Mouse (Mus musculus) intestine, postnatal 0 days (tissue): ENCODE measurements at regions not wholly inside any gene's neighbourhood (a gene's known extent, or its start where the extent isn't known, plus 50 kb on each side); places are given as distances from the start of the nearest gene placed in this dataset.

Experiments
- ATAC-seq: fragments of 200-750 bp; cut with Nextera tagmentation; 2 replicates; pipeline ENCODE4 v1.8.0; 2017; ENCODE audit warnings: mild to moderate bottlenecking, moderate TSS enrichment, moderate library complexity
- H3K27ac ChIP-seq: fragments of 300-500 bp; sonication (generic); 2 replicates; pipeline ENCODE4 v1.5.1; 2014; ENCODE audit warnings: mild to moderate bottlenecking, low read depth, low read length, moderate library complexity
- H3K27me3 ChIP-seq: fragments of 300-500 bp; sonication (generic); replicated peaks from 2 replicates; pipeline ENCODE4 v1.6.1; 2014; ENCODE audit warnings: low read length, mixed read lengths; ENCODE audit not compliant: control insufficient read depth, insufficient read depth
- H3K36me3 ChIP-seq: fragments of 300-500 bp; sonication (generic); 2 replicates; pipeline ENCODE4 v1.6.1; 2014; ENCODE audit warnings: mild to moderate bottlenecking, moderate library complexity; ENCODE audit not compliant: control insufficient read depth, insufficient read depth
- H3K4me1 ChIP-seq: fragments of 300-500 bp; sonication (generic); replicated peaks from 2 replicates; pipeline ENCODE4 v1.6.1; 2014; ENCODE audit warnings: antibody characterized with exemption, low read length, mixed read lengths; ENCODE audit not compliant: control insufficient read depth, insufficient read depth
- H3K4me2 ChIP-seq: fragments of 300-500 bp; sonication (generic); replicated peaks from 2 replicates; pipeline ENCODE4 v1.6.1; 2014; ENCODE audit warnings: low read depth, mild to moderate bottlenecking, moderate library complexity
- H3K4me3 ChIP-seq: fragments of 300-500 bp; sonication (generic); 2 replicates; pipeline ENCODE4 v1.5.1; 2014; ENCODE audit warnings: low read depth, low read length
- H3K9ac ChIP-seq: fragments of 300-500 bp; sonication (generic); 2 replicates; pipeline ENCODE4 v1.6.1; 2014; ENCODE audit warnings: mild to moderate bottlenecking, low read depth, low read length
- H3K9me3 ChIP-seq: fragments of 300-500 bp; sonication (generic); 2 replicates; pipeline ENCODE4 v1.6.1; 2016; ENCODE audit warnings: mixed run types; ENCODE audit not compliant: control insufficient read depth
- CTCF ChIP-seq: sonication (generic); IDR thresholded peaks from 2 replicates; pipeline ENCODE4 v1.5.1; 2016; ENCODE audit warnings: low read depth, mild to moderate bottlenecking, control low read depth, antibody characterized with exemption, moderate library complexity
- WGBS: fragments of 180-500 bp; shearing (Covaris S2); extraction: QIAGEN DNeasy Blood & Tissue Kit; methylation state at CpG from one replicate; pipeline ENCODE4 v1.1.7; 2014; 5-methylcytosine and 5-hydroxymethylcytosine counted together

DNA sequence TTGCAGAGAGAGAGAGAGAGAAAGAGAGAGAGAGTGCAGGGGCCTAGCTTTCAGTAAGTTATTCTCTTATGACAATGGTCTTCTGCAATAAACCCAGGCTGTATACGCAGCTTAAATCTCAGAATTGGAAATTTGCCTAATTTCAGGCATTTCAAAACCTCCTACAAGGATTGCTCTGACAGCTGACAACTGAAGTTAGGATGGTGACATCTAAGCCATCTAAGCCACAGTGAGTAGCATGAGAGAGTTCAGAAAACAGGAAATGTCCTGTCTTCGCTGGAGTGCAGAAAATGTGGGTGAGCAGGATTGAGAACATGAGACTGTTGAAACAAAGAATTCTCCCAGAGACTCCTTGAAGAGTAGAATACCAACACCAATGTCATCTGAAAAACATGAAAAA is 56.8 kb downstream of the Fam110c start:
- H3K27ac ChIP-seq, result no peak overlapping the region
- no peak overlapping the region for H3K9ac ChIP-seq
- H3K36me3 ChIP-seq, result no peaks in the 10 kb centered on the region
- no peak for ATAC-seq
- H3K4me1 ChIP-seq, result no peaks in the 10 kb centered on the region
- TF ChIP-seq CTCF, result no peak
- H3K27me3 ChIP-seq, result no peaks in the 10 kb centered on the region
- 76% methylated on average over 2 of the region's 2 CpGs for WGBS
- H3K4me3 ChIP-seq, result no peak overlapping the region
- no peaks in the 10 kb centered on the region for H3K9me3 ChIP-seq
- no peak overlapping the region for H3K4me2 ChIP-seq

DNA sequence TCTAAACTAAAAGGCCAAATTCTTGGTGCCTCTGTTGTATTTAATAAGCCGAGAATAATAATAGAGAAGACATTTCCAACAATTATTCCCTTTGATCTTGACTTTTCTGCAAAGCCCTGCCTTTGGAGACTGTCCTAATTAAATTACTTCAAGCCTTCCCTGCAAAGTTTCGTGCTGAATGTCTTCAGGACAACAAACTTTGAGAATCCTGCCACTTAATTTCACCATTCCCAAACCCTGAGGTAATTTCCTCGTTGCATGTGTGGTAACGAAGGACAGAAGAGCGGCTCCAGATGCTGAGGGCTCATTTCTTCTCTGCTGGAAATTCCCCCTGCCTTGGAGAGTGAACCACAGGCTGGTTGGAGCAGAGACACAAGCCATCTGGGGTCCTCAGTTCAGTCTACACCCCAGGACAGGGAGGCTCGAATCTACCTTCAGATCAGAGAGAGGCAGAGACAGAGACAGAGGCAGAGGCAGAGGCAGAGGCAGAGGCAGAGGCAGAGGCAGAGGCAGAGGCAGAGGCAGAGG is 60.9 kb downstream of the Fam110c start:
- Histone ChIP-seq H3K27me3 (no peaks in the 10 kb centered on the region), H3K4me1 (no peaks in the 10 kb centered on the region), H3K36me3 (no peaks in the 10 kb centered on the region), H3K27ac (no peak overlapping the region), H3K9ac (no peak overlapping the region), H3K9me3 (no peaks in the 10 kb centered on the region), H3K4me2 (no peak overlapping the region), H3K4me3 (no peak overlapping the region)
- ATAC-seq, result no peak
- TF ChIP-seq CTCF, result no peak
- WGBS, result 61% methylated on average over 6 of the region's 6 CpGs

DNA sequence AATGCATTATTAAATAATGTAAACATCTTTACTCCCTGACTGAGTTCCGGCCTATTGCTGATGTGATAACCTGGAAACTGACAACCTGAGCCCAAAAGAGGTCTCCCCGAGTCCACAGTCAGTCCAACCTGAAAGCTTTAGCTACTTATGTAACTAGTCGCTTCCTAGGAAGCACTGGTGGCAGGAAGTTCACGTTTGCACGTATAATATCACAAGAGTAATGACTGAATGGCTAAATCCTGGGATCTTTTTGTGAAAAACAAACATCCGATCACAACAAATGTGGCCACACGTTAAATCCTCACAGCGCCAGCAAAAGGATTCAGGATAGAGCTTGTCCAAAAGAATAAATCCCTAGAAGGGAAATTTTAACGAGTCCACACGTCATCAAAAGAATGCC is 62.7 kb downstream of the Fam110c start:
- no peak for ATAC-seq

DNA sequence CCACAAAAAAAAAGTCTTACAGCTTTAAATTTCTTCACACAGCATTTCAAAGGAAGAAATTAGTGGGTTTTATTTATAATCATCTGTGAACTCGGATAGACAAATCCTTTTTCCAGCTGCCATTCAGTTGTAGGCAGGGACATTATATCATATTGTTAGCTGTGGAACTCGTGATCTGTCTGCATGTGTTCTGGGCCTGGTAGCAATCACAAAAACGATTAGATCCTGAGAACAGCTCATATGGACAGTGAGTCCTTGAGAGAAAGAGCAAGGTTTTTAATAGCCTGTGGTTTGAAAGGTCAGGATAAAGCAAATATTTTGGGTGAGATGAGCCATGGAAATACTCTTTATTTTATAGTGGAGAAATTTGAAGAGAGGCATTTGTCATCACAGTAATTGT is 63.2 kb downstream of the Fam110c start:
- Histone ChIP-seq H3K9me3 (no peaks in the 10 kb centered on the region), H3K9ac (no peak overlapping the region), H3K4me3 (no peak overlapping the region), H3K4me2 (no peak overlapping the region), H3K27me3 (no peaks in the 10 kb centered on the region), H3K36me3 (no peaks in the 10 kb centered on the region), H3K27ac (no peak overlapping the region), H3K4me1 (no peaks in the 10 kb centered on the region)
- 46% methylated on average over 3 of the region's 3 CpGs for WGBS
- no peak for ATAC-seq
- TF ChIP-seq CTCF, result no peak

More for the DNA sequence above, 62.7 kb downstream of the Fam110c start:
- Histone ChIP-seq H3K4me2 (no peak overlapping the region), H3K27ac (no peak overlapping the region), H3K4me3 (no peak overlapping the region), H3K36me3 (no peaks in the 10 kb centered on the region), H3K27me3 (no peaks in the 10 kb centered on the region), H3K9ac (no peak overlapping the region), H3K4me1 (no peaks in the 10 kb centered on the region), H3K9me3 (no peaks in the 10 kb centered on the region)
- TF ChIP-seq CTCF, result no peak
- 71% methylated on average over 10 of the region's 10 CpGs for WGBS

DNA sequence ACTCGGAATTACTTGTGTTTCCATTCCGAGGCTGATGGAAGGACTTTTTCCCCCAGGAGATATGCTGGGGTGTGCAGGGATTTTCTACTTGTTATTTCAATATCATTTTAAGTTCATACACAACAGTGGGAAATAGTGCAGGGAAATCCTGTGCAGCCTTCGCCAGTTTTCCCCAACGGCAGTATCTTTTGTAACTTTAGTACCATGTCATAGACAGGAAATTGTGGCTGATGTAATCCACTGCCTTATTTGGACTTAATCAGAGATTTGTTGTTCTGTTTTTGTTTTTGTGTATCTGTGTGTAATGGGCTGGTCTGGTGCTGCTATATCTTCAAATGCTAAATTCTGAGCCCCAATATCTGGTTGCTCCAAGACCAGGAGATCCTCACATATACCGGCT is 63.8 kb downstream of the Fam110c start:
- Histone ChIP-seq H3K27ac (no peak overlapping the region), H3K9ac (no peak overlapping the region), H3K4me3 (no peak overlapping the region), H3K4me2 (no peak overlapping the region), H3K9me3 (no peaks in the 10 kb centered on the region), H3K27me3 (no peaks in the 10 kb centered on the region), H3K36me3 (no peaks in the 10 kb centered on the region), H3K4me1 (no peaks in the 10 kb centered on the region)
- WGBS, result 65% methylated on average over 5 of the region's 5 CpGs
- TF ChIP-seq CTCF, result no peak
- no peak for ATAC-seq

DNA sequence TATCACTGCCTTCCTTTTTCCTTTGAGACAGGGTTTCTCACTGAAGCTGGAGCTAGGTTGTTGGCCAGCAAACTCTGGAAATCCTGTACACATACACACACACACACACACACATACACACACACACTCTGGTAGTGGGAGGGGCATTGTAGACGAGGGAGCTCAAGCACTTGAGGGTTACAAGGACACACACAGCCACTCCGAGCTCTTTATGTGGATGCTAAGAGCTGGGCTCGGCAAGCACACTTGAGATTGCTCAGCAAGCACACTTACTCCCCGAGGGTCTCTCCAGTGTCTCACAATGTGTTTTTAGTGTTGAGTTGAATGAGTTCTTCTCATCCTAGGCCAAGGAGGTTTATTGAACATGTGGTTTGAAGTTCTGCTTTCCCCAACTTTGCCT is 66.2 kb downstream of the Fam110c start:
- Histone ChIP-seq H3K9me3 (no peaks in the 10 kb centered on the region), H3K4me3 (no peak overlapping the region), H3K36me3 (no peaks in the 10 kb centered on the region), H3K4me2 (no peak overlapping the region), H3K27me3 (no peaks in the 10 kb centered on the region), H3K9ac (no peak overlapping the region), H3K4me1 (no peaks in the 10 kb centered on the region), H3K27ac (no peak overlapping the region)
- TF ChIP-seq CTCF, result no peak
- ATAC-seq, result no peak
- 54% methylated on average over 4 of the region's 4 CpGs for WGBS

DNA sequence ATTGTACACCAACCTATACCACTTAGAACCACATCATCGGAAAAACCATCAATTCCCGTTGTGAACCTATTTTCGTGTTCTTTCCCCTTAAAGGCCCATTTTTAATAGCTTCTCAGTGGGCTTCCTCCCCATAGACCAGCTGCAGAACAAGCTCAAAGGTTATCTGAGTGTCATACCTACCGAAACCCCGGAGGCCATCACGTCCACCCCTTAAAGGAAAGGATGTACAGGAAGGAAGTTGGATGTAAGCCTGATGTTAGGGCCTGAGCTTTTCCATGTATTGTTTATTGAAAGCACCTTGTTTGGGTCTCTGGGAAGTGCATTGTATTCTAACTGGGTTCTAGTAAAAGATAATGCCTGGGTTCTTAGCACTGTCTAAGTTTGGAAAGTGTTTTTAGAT is 69.6 kb downstream of the Fam110c start:
- no peak for ATAC-seq
- Histone ChIP-seq H3K4me3 (no peak overlapping the region), H3K9me3 (no peaks in the 10 kb centered on the region), H3K27ac (no peak overlapping the region), H3K4me2 (no peak overlapping the region), H3K4me1 (no peaks in the 10 kb centered on the region), H3K9ac (no peak overlapping the region), H3K36me3 (no peaks in the 10 kb centered on the region), H3K27me3 (no peaks in the 10 kb centered on the region)
- TF ChIP-seq CTCF, result no peak
- WGBS, result 74% methylated on average over 6 of the region's 6 CpGs
